Mouse (Mus musculus) bone marrow macrophage, adult 2 months (primary cell): ENCODE data around the gene Csnk1g1.

Experiments used
- CTCF ChIP-seq: IDR thresholded peaks from 2 replicates; pipeline ENCODE4 v1.5.1; 2012; ENCODE audit warnings: low read depth, mild to moderate bottlenecking, low read length, moderate library complexity
- POLR2A ChIP-seq: IDR thresholded peaks from 2 replicates; pipeline ENCODE4 v1.6.1; 2012; ENCODE audit warnings: mild to moderate bottlenecking, low read depth, low read length, borderline replicate concordance

DNA sequence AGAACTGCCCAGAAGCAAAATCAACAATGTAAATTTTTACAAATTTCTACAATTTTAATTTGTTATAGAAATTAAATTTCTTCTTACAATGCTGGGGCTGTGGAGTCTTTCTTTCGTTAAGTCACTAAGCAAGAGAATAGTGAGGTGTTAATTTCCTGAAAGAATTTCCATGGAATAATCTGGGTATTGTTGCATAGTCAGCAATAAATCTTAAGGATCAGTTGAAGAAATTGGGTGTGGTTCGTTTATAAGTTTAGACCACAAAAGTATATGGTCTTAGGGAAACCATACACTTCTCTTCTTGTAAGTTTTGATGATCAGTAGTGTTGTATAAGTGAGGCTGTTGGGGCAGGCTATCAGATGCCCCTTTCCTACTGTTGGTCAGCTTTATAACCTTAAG lies 28.8 kb downstream of the Csnk1g1 start:
- no peak for TF ChIP-seq CTCF
- TF ChIP-seq POLR2A, result no peak
